In the genomic region with DNA sequence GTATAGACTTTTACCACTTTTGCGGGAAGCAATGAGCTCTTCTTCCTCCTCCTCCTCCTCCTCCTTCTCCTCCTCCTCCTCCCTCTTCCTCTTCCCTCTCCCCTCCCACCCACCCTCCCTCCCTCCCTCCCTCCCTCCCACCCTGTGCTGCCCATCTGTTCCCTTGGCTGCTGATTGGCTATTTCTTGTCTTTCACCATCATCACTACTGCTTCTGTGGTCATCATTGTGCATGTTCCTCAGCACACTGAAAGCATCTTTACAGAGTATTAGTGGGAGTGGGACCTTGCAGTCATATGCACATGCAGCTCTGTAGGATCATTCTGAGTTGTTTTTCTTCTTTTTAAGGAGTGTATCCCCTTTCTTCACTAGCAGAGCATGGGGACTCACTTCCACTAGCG, we compare ENCODE assay signal across 16 mouse cellular contexts.
"Had no signal": no experiment of that assay in that cellular context is flagged by ENCODE, and none has a peak within 500 bp of the region (broad histone marks: within the 10 kb centered on the region; RNA-seq: fewer than 3 reads in every experiment).

No protein-coding gene starts in this region.

- H3K36me3 ChIP-seq: limb, embryonic 12.5 days; liver, embryonic 13.5 days; lung, embryonic 15.5 days; midbrain, embryonic 15.5 days; stomach, embryonic 15.5 days had no signal

- H3K9ac ChIP-seq: limb, embryonic 12.5 days; liver, embryonic 13.5 days; liver, postnatal 0 days; lung, embryonic 15.5 days; midbrain, embryonic 15.5 days; stomach, embryonic 15.5 days had no signal

- H3K4me2 ChIP-seq: limb, embryonic 12.5 days; liver, embryonic 13.5 days; lung, embryonic 15.5 days; midbrain, embryonic 11.5 days; midbrain, embryonic 15.5 days; stomach, embryonic 15.5 days had no signal

- DNase-seq: kidney, adult 9 months; kidney, postnatal 36 days; liver; liver, embryonic 13.5 days; liver, postnatal 0 days; lung, postnatal 14 days; right cerebral cortex, postnatal 14 days; thymus, postnatal 36 days had no signal

- H3K9me3 ChIP-seq: limb, embryonic 12.5 days; liver, embryonic 13.5 days; lung, embryonic 15.5 days; megakaryocyte, embryonic 14.5 days; midbrain, embryonic 15.5 days; stomach, embryonic 15.5 days had no signal

- H3K27ac ChIP-seq: kidney, postnatal 0 days; limb, embryonic 12.5 days; lung, embryonic 15.5 days; macrophage; midbrain, embryonic 15.5 days; stomach, embryonic 15.5 days had no signal

- H3K4me1 ChIP-seq: limb, embryonic 12.5 days; midbrain, embryonic 15.5 days had no signal

- H3K4me3 ChIP-seq: limb, embryonic 12.5 days; liver, embryonic 13.5 days; lung, embryonic 15.5 days; midbrain, embryonic 15.5 days; stomach, embryonic 15.5 days had no signal

- H3K27me3 ChIP-seq: limb, embryonic 12.5 days; liver, embryonic 13.5 days; lung, embryonic 15.5 days; megakaryocyte, embryonic 14.5 days; midbrain, embryonic 15.5 days; stomach, embryonic 15.5 days had no signal

- ATAC-seq: liver, postnatal 0 days had no signal
